Mouse (Mus musculus) kidney, adult 2 months (tissue): ENCODE measurements around the gene Qrich2.

Source experiments
- CTCF ChIP-seq: fragments of 200-500 bp; conservative IDR thresholded peaks from 2 replicates; pipeline ENCODE4 v1.5.1; 2011; ENCODE audit warnings: low read depth, mild to moderate bottlenecking, control low read depth, low read length, moderate library complexity, mixed read lengths; ENCODE audit not compliant: insufficient read depth, insufficient read length
- POLR2A ChIP-seq: fragments of 200-500 bp; IDR thresholded peaks from one replicate; pipeline ENCODE4 v1.6.1; 2011; ENCODE audit warnings: low read depth, low read length, control low read depth

- TF ChIP-seq CTCF (no peak), POLR2A (no peak)
Observed at GRCm38 (mm10) chr11:116512987-116513386, 46.9 kb upstream of the Qrich2 start.
